Mouse (Mus musculus) olfactory bulb, adult 2 months (tissue): Measurements from ENCODE around the gene Topors. TPM values are rescaled to one million over a fixed set of nuclear protein-coding genes. Genes with fewer than 3 reads are reported as not detected.
"Not testable (repeated sequence)": the region's sequence is repeated elsewhere in the genome, so short reads cannot be mapped to it uniquely, and the experiment has no call there.

Experiments
- H3K27ac ChIP-seq: fragments of 200-500 bp; 2 replicates; pipeline ENCODE4 v1.5.1; 2012; ENCODE audit warnings: low read depth, low read length; ENCODE audit not compliant: insufficient read depth
- H3K4me1 ChIP-seq: fragments of 200-500 bp; 2 replicates; pipeline ENCODE4 v1.6.1; 2012; ENCODE audit warnings: low read length; ENCODE audit not compliant: control insufficient read depth, insufficient read depth
- H3K4me3 ChIP-seq: fragments of 200-500 bp; 2 replicates; pipeline ENCODE4 v1.5.1; 2012; ENCODE audit warnings: mild to moderate bottlenecking, low read depth, low read length, moderate library complexity; ENCODE audit not compliant: insufficient read depth
- CTCF ChIP-seq: fragments of 200-500 bp; IDR thresholded peaks from 2 replicates; pipeline ENCODE4 v1.5.1; 2012; ENCODE audit warnings: low read depth, mild to moderate bottlenecking, low read length, moderate library complexity; ENCODE audit not compliant: insufficient read depth
- POLR2A ChIP-seq: fragments of 200-500 bp; IDR thresholded peaks from 2 replicates; pipeline ENCODE4 v1.6.1; 2012; ENCODE audit warnings: mild to moderate bottlenecking, low read depth, low read length, moderate library complexity; ENCODE audit not compliant: insufficient read depth
- WGBS: fragments of 180-500 bp; shearing (Covaris S2); methylation state at CpG from one replicate; pipeline ENCODE4 v1.1.7; 2018; 5-methylcytosine and 5-hydroxymethylcytosine counted together
- polyA plus RNA-seq: library from polyadenylated mRNA; stranded (reverse); fragments of >200 nt; gene quantifications from 2 replicates; pipeline ENCODE4 v1.2.4, GENCODE M21; 2012; ENCODE audit warnings: low replicate concordance; ENCODE audit not compliant: missing spikeins, insufficient read depth, insufficient read length

Gene Topors
- polyA plus RNA-seq, 1 experiment = not detected

GRCm38 (mm10) chr4:40299169-40299568, 29.5 kb upstream of the Topors start:
- TF ChIP-seq CTCF (no peak), POLR2A (no peak)
- 74% methylated on average over 5 of the region's 5 CpGs for WGBS
- Histone ChIP-seq H3K27ac (no peak overlapping the region), H3K4me3 (no peak overlapping the region), H3K4me1 (no peaks in the 10 kb centered on the region)

GRCm38 (mm10) chr4:40291511-40291910, 21.9 kb upstream of the Topors start:
- H3K27ac ChIP-seq, H3K4me3 ChIP-seq, H3K4me1 ChIP-seq: not testable (repeated sequence)
- WGBS = 95% methylated on average over 11 of the region's 11 CpGs

GRCm38 (mm10) chr4:40289046-40289445, 19.4 kb upstream of the Topors start:
- TF ChIP-seq POLR2A (no peak), CTCF (no peak)
- H3K4me1 ChIP-seq = no peaks in the 10 kb centered on the region
- H3K27ac ChIP-seq = no peak overlapping the region
- WGBS = 89% methylated on average over 2 of the region's 2 CpGs
- H3K4me3 ChIP-seq = no peak overlapping the region

- WGBS = 81% methylated on average over 6 of the region's 6 CpGs
- TF ChIP-seq CTCF (no peak), POLR2A (no peak)
- Histone ChIP-seq H3K4me3 (no peak overlapping the region), H3K4me1 (no peaks in the 10 kb centered on the region), H3K27ac (no peak overlapping the region)
Measured at GRCm38 (mm10) chr4:40287415-40287814, 17.8 kb upstream of the Topors start.

- H3K4me1 ChIP-seq = no peaks in the 10 kb centered on the region
- no peak for TF ChIP-seq POLR2A
- no peak for TF ChIP-seq CTCF
- H3K4me3 ChIP-seq = no peak overlapping the region
- H3K27ac ChIP-seq = no peak overlapping the region
- WGBS = 18% methylated on average over 4 of the region's 4 CpGs
Measured at GRCm38 (mm10) chr4:40285582-40285981, 15.9 kb upstream of the Topors start.

GRCm38 (mm10) chr4:40279276-40279900, 9.7 kb upstream of the Topors start, which contains the start of gene Ndufb6:
Gene Ndufb6 (minus strand): TSS chr4:40279421.
- H3K4me3 ChIP-seq = peak within 1 kb of the TSS; percentile 69

GRCm38 (mm10) chr4:40278880-40279275, 9.2 kb upstream of the Topors start:
- Histone ChIP-seq H3K27ac (no peak overlapping the region), H3K4me1 (peaks cover 4% of the 10 kb centered on the region), H3K4me3 (peak overlapping the region; percentile 69)
- under 1% methylated on average over 21 of the region's 21 CpGs for WGBS
- TF ChIP-seq POLR2A (no peak), CTCF (no peak)

More at GRCm38 (mm10) chr4:40279276-40279900, 9.7 kb upstream of the Topors start, which contains the start of gene Ndufb6:
- H3K27ac ChIP-seq = peak within 1 kb of the TSS; percentile 3
- TF ChIP-seq POLR2A (peak; percentile 83), CTCF (no peak)
- WGBS = under 1% methylated on average over 36 of the region's 36 CpGs
- H3K4me1 ChIP-seq = peaks cover 4% of the 10 kb centered on the region

GRCm38 (mm10) chr4:40268835-40269234, 815 bp downstream of the Topors start:
- no peak for TF ChIP-seq CTCF
- no peak for TF ChIP-seq POLR2A
- WGBS = under 1% methylated on average over 16 of the region's 16 CpGs
- H3K27ac ChIP-seq = peak overlapping the region; percentile 3; the same call in 1 of the 2 replicates
- peak overlapping the region; percentile 75 for H3K4me3 ChIP-seq
- peaks cover 6% of the 10 kb centered on the region for H3K4me1 ChIP-seq

GRCm38 (mm10) chr4:40268204-40268813, 1.3 kb downstream of the Topors start:
- Histone ChIP-seq H3K4me1 (peaks cover 6% of the 10 kb centered on the region), H3K27ac (peak overlapping the region; percentile 32; the same call in 1 of the 2 replicates), H3K4me3 (peak overlapping the region; percentile 75)
- no peak for TF ChIP-seq CTCF
- TF ChIP-seq POLR2A = no peak; the same call in 1 of the 2 replicates
- WGBS = under 1% methylated on average over 48 of the region's 50 CpGs
